Mouse (Mus musculus) lung, postnatal 0 days (tissue): ENCODE measurements around the gene March8.

Source experiments
- CTCF ChIP-seq: IDR thresholded peaks from 2 replicates; pipeline ENCODE4 v1.5.1; 2016; ENCODE audit warnings: antibody characterized with exemption, mild to moderate bottlenecking
- EP300 ChIP-seq: IDR thresholded peaks from 2 replicates; pipeline ENCODE4 v1.6.1; 2016; ENCODE audit warnings: antibody characterized with exemption, mild to moderate bottlenecking, control low read depth

DNA sequence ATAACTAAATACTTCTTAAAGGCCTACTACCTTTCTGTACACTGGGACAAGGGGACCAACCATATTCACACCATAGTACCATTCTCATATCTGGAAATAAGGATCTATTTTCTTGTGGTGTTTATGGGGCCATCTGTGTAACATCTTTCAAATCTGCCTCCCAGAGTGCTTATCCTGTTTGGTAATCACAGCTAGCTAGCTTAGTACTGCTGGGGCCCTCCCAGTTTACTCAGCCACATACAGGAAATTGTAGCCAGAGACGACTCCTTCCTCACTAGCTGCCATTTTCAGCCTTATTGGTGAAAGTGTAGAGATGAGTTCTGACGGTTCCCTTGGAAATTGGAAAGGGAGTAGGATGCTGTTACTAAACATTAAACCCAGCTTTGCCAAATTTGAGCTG is 43.8 kb downstream of the March8 start:
- TF ChIP-seq CTCF (no peak), EP300 (no peak)
